Mouse (Mus musculus) urinary bladder, postnatal 36 days (tissue): Measurements from ENCODE around the gene Gmds.

Experiments used
- DNase-seq, 2 experiments: peaks; one replicate each; pipeline ENCODE4 v3.0.0; 2022; ENCODE audit warnings: low spot score in 2 of 2, mixed read lengths in 1 of 2

Gene Gmds

DNA sequence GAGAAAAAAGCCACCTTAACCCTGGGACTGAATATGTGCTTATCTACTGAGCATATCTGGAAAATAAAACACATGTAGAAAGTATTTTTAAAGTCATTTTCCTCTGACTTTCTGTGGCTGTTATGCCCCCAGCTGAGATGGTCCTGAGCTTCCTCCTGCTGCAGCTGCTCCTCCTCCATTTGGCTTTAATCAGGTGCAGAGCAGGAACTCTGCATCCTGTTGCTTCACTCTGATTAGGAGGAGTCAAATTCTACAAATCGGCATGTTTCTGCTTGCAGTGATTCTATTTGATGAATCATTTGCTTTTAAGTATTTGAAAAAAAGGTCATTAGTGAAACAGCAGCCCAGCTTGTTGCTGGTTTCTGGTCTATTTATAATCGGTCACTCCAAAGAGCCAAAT is 177.0 kb downstream of the Gmds start:
- DNase-seq: no peak

- no peak for DNase-seq
Observed at GRCm38 (mm10) chr13:32158240-32158639, 180.3 kb downstream of the Gmds start.

GRCm38 (mm10) chr13:32145916-32146315 is 192.6 kb downstream of the Gmds start:
- DNase-seq: no peak

- no peak for DNase-seq
Observed at GRCm38 (mm10) chr13:32145179-32145578, 193.4 kb downstream of the Gmds start.

DNA sequence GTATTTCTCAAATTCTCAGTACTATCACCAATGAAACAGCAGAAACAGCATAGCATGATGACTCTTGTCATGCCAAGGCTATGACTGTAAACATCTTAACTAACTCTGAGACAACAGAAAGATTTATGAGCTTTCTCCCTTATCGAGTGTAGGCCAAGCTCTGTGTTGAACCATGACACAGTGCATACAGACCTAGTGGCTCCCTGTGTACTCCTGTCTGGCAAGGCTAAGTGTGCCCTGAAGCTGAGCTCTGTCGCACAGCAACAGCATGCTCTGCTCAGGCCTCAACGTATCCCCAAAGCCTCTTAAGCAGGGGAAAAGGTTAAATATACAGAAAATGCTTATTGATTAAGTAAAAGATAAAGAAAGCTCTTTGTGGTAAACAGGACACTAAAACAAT is 194.9 kb downstream of the Gmds start:
- DNase-seq: peak in 1 of 2 experiments; percentile 40

DNA sequence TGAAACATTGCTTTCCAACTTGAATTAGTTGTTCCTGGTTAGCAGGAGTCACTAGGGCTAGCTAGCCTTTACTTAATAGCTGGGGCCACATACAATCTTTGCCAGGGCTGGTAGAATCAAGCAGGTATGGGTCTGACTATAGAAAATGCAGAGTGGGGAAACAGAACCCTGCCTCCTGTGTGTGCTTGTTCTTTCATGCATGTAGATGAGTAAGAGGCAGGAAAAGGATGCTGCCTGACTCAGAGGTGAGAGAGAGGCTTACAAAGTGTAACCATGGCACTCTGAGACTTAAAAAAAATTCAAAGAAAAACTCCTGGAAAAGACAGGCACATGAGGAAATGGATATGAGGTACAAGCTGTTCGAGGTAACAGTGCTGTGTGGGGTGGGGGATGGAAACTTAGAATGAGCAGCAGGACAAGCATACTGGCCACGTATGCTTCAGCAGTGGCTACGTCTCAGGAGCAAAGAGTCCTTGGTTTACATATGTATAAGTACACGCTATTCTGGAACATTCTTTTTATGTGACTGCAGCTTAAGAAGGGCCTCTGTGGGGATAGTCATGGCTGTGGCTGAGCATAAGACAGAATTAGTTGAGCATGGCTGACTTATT is 203.8 kb downstream of the Gmds start:
- no peak for DNase-seq

- no peak for DNase-seq
Observed at GRCm38 (mm10) chr13:32129970-32130369, 208.6 kb downstream of the Gmds start.

DNA sequence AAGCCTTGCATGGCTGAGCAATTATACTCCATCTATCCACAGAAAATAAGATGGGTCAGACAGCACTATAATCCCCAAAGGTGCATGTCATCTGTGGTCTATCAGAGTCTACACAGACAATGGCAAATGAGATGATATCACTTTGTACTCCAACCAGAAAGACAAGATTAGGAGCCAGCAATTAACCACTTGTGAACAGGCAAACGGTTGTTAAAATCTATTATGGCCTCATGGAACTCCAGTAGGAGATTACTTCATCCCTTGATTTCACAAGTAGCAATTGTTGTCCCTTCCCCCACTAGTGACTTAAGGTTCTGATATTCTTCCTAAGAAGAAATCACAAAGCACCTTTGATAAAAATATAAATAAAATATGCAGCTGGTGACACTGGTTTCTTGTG is 220.2 kb downstream of the Gmds start:
- DNase-seq: no peak

- no peak for DNase-seq
Observed at GRCm38 (mm10) chr13:32115468-32115867, 223.1 kb downstream of the Gmds start.

GRCm38 (mm10) chr13:32113875-32114274 is 224.7 kb downstream of the Gmds start:
- DNase-seq: no peak

DNA sequence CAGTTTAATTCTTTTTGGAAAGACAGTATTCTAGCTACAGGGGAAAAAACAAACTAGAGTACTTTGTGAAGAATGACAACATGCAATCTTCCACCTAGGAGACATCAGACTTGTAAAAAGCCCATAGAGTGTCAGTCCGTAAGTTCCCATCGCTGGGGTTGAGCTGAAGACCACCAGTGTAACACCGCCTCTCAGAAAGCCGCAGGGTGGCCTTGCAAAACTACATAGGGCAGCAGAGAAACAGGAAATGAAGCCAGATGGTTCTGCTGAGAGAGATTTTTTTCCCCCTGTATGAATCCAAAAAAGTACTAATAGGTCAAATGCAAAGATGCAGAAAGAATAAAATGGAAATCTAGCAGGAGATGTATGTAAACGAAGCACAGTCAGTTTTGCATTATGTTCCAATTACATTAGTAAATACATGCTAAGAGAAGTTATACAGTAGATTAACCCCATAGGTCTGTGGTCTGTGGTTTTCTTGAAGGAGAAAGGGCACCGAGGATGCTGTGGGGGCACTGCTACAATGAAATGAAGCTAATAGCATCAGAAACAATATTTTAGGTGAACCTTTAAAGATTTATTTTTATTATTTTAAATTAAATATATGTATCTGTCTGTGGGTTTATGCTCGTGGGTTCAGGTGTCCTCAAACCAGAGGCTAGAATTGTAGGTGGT is 250.1 kb downstream of the Gmds start:
- DNase-seq: no peak

DNA sequence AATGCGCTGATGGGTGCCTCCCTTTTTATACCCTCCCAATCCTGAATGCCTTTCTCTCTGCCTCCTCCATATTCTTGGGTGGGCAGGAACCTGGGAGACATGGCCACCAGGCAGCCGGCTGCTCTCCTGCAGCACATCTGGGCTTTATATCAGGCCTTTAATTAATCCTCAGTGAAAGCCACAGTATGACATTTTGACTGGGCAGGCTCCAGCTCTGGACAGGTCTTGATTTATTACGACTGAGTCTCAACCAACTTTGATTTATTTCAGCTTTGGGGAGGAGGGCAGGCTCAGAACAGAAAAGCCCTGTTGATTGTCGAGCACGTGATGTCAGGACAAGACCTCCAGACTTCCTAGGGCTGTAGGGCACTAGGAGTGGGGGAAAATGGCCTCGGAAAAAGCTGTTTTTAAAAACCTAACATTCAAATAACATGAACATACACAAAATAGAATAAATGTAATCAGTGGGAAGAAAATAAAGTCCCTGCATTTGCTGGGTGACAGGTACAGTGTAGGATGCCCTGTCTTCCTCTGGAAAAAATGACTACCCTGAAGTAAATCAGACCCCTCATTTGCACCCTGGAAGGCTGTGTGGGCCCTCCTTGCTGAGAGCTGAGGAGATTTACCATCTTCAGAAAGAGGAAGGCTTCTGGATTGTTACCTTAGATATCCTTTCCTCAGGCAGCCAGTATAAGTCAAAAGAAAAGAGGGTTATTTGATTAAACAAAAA is 257.9 kb downstream of the Gmds start:
- no peak for DNase-seq

GRCm38 (mm10) chr13:32073630-32074029 is 264.9 kb downstream of the Gmds start:
- DNase-seq: no peak

DNA sequence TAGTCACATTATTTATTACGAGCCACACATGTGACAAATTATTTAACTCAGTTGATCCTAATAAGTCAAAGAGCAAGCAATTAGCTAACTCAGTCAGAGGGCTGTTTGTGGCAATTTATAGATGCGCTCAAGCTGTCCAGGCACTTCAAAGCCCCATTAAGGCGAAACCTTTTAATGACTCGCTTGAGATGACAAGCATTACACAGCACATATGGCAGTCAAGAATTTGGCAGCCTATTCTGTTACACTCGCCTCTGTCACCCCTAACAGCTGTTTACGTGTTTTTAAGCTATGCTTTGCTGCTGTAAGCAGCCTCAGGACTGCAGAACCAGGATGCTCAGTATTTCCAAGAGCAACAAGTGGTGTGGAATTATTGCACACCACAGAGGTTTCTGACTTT is 283.2 kb downstream of the Gmds start:
- DNase-seq: no peak

- peak; percentile 31 to 54 for DNase-seq
Observed at GRCm38 (mm10) chr13:32053587-32053986, 285.0 kb downstream of the Gmds start.

DNA sequence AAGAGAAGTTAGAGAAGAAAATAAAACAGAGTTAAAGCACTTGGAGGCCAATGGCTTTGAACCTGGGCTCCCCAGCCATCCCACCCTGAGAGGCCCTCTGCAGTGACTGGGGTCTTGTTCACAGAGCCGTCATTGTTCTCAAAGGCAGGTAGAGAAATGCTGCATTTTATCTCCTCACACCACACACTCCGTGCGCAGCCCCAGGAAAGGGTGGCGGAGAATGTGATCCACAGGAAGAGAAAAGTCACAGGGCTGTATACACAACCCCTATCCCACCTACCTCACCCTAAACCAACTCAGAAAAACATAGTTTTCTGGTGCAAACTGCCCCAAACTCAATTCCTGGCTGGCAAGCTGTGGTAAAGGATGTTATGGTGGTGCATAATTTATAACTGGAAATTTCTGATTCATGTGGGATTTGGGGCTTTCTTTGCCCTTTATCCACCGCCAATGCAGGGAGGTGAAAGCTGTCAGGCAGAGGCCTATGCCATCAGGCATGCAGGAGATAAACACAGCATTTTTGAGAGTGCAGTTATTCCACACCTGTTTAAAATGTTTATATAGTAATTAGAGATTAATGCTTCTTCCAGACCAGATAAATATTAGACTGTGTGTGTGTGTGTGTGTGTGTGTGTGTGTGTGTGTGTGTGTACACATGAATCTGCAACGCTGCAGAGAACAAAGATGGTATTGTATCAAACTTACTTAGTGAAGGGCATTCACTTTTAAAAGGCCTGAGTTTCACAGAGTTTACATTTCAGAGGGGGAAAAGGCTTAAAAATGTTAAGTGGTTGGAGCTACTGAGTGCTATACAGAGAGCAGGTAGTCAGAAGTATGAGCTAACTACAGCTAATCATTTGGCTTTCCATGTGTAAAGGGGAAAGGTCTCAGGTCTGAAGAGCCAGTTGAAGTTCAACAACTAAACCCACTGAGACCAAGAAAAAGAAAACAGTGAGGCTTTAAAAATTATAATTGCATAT is 290.3 kb downstream of the Gmds start:
- DNase-seq: no peak

DNA sequence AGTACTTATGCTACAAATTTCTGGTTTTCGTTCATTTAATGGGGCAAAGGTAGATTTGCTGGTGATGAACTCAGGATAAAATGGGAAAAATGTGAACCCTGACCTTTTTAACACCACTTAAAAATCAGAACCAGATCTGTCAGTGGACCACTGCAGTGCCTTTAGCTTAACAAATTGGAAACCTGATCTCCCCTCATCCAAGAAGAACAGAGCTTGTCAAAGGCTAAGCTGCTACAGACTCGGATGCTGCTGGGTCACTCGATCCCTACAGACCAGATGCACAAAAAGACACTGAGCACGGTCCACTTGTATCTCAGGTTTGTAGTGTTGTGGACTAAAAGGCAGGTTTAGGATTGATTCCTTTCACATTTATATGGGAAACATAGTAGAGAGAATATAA is 291.6 kb downstream of the Gmds start:
- DNase-seq: no peak

GRCm38 (mm10) chr13:32042748-32043147 is 295.8 kb downstream of the Gmds start:
- no peak for DNase-seq

- DNase-seq: no peak
Observed at GRCm38 (mm10) chr13:32040822-32041221, 297.7 kb downstream of the Gmds start.

DNA sequence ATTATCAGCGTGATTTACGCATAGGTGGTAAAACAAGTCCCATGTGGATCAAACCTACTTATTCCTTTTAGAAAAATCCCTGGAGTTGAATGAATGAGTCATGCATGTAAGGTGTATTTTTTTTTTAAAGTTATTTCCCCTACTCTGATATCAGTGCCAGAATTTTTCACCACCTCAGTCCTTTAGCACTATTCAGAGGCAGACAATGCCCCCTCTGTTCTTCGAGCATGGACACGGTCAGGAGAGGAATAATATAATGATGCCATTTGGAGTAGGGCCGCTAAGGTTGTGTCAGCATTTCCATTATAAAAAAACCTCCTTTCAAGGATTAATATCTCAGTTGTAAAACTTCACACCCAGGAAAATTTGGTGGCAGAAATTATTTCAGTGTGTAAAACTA is 301.6 kb downstream of the Gmds start:
- no peak for DNase-seq

DNA sequence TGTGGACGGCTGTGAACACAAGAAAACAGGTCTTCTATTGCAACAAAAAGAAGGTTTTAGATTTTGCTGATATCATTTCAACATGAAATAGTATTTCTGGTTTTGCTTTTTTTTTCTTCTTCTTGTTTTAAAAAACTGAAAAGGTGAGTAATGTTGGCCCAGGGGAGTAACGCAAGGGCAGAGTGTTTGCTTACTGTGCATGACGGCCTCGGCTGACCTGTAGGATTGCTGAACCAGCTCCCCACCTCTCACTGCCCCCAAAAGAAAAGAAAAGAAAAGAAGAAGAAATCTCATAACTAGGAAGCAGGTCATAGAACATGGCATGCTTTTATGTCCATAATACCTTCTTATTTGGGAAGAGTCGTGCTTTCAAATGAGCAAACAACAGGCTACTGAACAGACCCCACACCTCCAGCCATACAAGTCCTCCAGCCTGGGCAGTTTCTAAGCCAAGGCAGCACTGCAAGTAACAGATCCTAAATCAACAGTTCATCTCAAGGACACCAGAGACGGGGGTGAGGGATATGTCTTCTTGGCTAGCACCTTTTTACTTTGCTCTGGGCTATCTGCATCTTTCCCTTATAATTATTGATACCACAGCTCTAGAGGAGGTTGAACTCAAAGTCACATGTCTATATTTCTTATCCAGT is 303.6 kb downstream of the Gmds start:
- DNase-seq: no peak
